Mouse (Mus musculus): ENCODE data around the gene Itih4.

GRCm38 (mm10) chr14:30911141-30911540 is 24.9 kb downstream of the Itih4 start:
- TF ChIP-seq POLR2A (IDR thresholded peaks at IDR 0.05; ENCODE audit: insufficient read depth, low read depth, low read length) (no peak), CTCF (IDR thresholded peaks at IDR 0.05) (no peak), EP300 (IDR thresholded peaks at IDR 0.05; ENCODE audit: insufficient read depth, low read depth, low read length) (no peak)

All from heart, adult 2 months (tissue).